Mouse (Mus musculus): Measurements from ENCODE around the gene Asah2. TPM values are rescaled to one million over a fixed set of nuclear protein-coding genes. Genes with fewer than 3 reads are reported as not detected.

Asah2 gene
- polyA plus RNA-seq, 1 experiment from 2014 or later = 0.47 TPM

DNA sequence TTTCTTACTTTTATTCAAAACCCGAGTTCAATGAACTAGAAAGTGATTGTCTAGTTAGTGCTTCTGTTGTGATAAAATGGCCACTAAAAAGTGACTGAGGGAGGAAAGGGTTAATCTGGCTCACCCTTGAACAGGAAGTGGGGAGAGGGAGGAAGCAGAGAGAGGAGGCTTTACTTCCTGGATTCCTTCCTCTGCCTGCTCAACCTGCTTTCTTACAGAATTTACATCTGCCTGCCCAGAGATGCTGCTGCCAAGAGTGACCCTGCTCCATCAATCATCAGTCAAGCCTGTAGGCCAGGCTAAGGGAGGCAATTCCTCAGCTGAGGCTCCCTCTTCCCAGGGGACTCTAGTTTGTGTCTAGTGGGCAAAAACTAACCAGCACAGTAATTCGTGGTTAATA, 132.1 kb downstream of the Asah2 start:
- WGBS (ENCODE audit: insufficient replicate concordance) = 32% methylated on average over 2 of the region's 2 CpGs
- ATAC-seq (ENCODE audit: insufficient read depth) = no peak
- Histone ChIP-seq H3K9ac (no peak overlapping the region), H3K9me3 (replicated peaks) (no peaks in the 10 kb centered on the region), H3K36me3 (replicated peaks) (no peaks in the 10 kb centered on the region), H3K27ac (replicated peaks) (no peak overlapping the region), H3K27me3 (no peaks in the 10 kb centered on the region), H3K4me2 (no peak overlapping the region), H3K4me3 (replicated peaks) (no peak overlapping the region), H3K4me1 (replicated peaks) (no peaks in the 10 kb centered on the region)

DNA sequence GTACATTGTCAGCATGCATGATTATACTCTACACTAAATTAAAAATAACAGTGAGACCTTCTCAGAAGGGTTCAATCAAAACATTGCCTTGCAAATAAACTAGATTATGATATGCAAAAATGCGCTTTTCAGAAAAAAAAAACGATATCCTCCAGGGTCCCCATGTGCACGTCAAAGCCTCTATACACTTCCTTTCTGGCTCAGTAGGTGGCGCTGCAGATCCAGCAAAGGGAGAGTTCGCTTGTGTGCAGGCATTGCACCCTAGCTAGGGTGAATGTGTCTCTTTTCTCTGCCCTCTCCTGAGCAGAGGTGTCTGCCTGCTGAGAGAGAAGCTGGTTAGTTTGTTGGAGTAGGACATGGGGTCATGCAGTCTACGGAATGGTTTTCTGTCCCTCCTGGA, 136.0 kb downstream of the Asah2 start:
- Histone ChIP-seq H3K4me1 (replicated peaks) (no peaks in the 10 kb centered on the region), H3K4me2 (no peak overlapping the region), H3K36me3 (replicated peaks) (no peaks in the 10 kb centered on the region), H3K9me3 (replicated peaks) (no peaks in the 10 kb centered on the region), H3K9ac (no peak overlapping the region), H3K27me3 (no peaks in the 10 kb centered on the region), H3K27ac (replicated peaks) (no peak overlapping the region), H3K4me3 (replicated peaks) (no peak overlapping the region)
- 10% methylated on average over 6 of the region's 6 CpGs for WGBS (ENCODE audit: insufficient replicate concordance)
- ATAC-seq (ENCODE audit: insufficient read depth) = no peak

DNA sequence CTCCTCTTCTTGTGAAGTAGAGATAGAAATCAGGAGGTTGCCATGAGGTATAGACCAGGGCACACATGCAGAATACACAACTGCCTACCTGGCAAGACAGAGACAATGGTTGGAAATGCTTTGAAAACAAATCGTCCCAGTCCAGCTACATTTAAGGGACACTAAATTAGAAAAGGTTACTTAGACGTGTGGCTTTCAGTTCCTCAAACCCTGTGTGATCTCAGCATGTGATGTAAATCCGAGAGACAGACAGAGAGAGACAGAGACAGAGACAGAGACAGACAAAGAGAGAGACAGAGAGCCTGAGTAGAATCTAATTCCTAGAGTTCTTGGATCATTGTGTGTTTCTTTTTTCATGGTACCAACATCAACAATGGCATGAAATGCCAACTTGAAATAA, 136.6 kb downstream of the Asah2 start:
- 16% methylated on average over 3 of the region's 3 CpGs for WGBS (ENCODE audit: insufficient replicate concordance)
- H3K9ac ChIP-seq = no peak overlapping the region
- H3K4me3 ChIP-seq (replicated peaks) = no peak overlapping the region
- H3K27me3 ChIP-seq = no peaks in the 10 kb centered on the region
- H3K27ac ChIP-seq (replicated peaks) = no peak overlapping the region
- no peaks in the 10 kb centered on the region for H3K4me1 ChIP-seq (replicated peaks)
- no peaks in the 10 kb centered on the region for H3K9me3 ChIP-seq (replicated peaks)
- H3K36me3 ChIP-seq (replicated peaks) = no peaks in the 10 kb centered on the region
- no peak overlapping the region for H3K4me2 ChIP-seq
- ATAC-seq (ENCODE audit: insufficient read depth) = no peak

DNA sequence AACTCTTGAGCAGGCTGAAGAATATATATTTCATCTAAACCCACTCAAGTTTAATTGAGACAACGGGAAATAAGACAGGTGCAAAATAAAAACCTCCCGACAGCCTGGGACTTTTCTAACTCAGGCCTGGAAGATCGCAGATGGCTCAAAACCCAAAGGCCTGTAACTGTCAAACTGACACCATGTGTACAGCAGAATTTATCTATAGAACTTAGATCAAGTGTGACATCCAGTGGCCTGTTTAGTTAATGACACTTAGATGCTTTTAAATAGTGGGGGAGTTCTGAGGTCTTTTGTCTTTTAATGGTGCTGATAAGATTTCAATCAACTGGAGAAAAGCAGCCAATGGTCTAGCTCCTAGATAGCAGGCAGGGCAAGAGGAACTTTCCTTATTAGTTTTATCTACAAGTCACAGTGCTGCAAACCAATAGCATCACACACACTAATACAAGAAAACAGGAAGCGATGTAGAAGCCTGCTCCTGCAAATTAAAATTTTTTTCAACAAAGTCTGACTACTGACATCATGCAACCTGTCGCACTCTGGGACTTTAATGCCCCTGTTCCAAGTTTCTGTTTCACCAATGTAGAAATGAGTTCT, 140.0 kb downstream of the Asah2 start:
- Histone ChIP-seq H3K4me3 (replicated peaks) (no peak overlapping the region), H3K4me2 (no peak overlapping the region), H3K27ac (replicated peaks) (no peak overlapping the region), H3K36me3 (replicated peaks) (no peaks in the 10 kb centered on the region), H3K27me3 (no peaks in the 10 kb centered on the region), H3K4me1 (replicated peaks) (no peaks in the 10 kb centered on the region), H3K9ac (no peak overlapping the region), H3K9me3 (replicated peaks) (no peaks in the 10 kb centered on the region)
- ATAC-seq (ENCODE audit: insufficient read depth) = no peak
- 28% methylated on average over 5 of the region's 5 CpGs for WGBS (ENCODE audit: insufficient replicate concordance)

DNA sequence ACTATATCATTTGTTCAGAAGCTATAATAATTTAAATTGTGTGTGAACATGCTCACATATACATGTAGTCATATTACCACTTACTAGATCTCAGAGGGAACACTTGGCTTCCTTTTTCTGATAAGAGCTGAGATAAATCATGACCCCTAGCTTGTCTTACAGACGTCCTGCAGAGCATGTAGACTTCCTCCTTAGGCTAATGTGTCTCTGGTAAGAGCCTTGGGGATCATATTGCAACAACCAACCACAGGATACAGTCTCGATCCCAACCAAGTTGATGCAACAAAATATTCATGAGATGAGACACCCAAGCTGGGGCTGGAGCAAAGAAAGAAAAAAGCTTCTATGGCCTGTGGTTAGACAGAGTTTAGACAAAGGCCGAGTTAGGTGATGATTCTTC, 144.9 kb downstream of the Asah2 start:
- H3K36me3 ChIP-seq (replicated peaks) = no peaks in the 10 kb centered on the region
- no peaks in the 10 kb centered on the region for H3K27me3 ChIP-seq
- no peak overlapping the region for H3K9ac ChIP-seq
- no peaks in the 10 kb centered on the region for H3K4me1 ChIP-seq (replicated peaks)
- H3K4me2 ChIP-seq = no peak overlapping the region
- H3K9me3 ChIP-seq (replicated peaks) = no peaks in the 10 kb centered on the region
- no peak for ATAC-seq (ENCODE audit: insufficient read depth)
- no peak overlapping the region for H3K27ac ChIP-seq (replicated peaks)
- 17% methylated on average over 3 of the region's 3 CpGs for WGBS (ENCODE audit: insufficient replicate concordance)
- no peak overlapping the region for H3K4me3 ChIP-seq (replicated peaks)

DNA sequence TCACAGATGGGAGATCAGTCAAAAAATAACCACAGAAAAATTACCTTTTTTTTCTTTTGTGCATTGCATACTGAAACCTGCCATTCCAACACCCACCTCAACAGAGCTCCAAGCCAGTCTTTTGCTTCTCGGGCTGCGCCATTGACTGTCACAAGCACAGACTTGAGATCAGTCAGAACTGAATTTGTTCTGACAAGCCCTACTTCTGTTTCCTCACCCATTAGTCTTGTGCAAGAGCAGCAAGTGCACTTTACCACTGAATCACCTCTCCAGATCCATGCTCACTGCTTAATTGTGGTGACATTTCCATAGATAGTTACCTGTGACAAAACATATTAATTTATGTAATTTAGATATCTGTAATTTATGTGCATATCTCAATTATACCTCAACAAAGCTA, 147.6 kb downstream of the Asah2 start:
- WGBS (ENCODE audit: insufficient replicate concordance) = 66% methylated on average over 2 of the region's 2 CpGs
- no peak for ATAC-seq (ENCODE audit: insufficient read depth)

DNA sequence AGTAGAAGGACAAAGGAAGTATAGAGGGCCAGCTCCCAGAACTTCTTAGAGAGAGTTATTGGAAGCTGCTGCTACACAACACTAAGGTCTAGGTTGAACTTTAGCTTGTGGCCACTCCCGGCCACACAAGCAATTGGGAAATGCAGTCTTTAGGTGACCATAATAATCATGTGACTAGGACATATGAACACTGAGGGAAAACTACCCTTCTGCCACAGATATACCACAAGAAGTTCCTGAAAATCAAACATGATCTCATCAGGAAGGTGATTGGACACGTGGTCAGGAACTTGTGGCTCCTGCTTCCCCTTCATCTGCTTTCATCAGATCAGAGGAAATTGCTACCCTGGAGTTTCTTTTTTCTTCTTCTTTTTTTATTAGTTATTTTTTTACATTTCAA, 151.7 kb downstream of the Asah2 start:
- Histone ChIP-seq H3K4me2 (no peak overlapping the region), H3K9me3 (replicated peaks) (no peaks in the 10 kb centered on the region), H3K36me3 (replicated peaks) (no peaks in the 10 kb centered on the region), H3K9ac (no peak overlapping the region), H3K27me3 (no peaks in the 10 kb centered on the region), H3K4me1 (replicated peaks) (no peaks in the 10 kb centered on the region), H3K4me3 (replicated peaks) (no peak overlapping the region), H3K27ac (replicated peaks) (no peak overlapping the region)
- no peak for ATAC-seq (ENCODE audit: insufficient read depth)
- WGBS (ENCODE audit: insufficient replicate concordance) = 11% methylated on average over 2 of the region's 2 CpGs

More for the DNA sequence above, 147.6 kb downstream of the Asah2 start:
- no peaks in the 10 kb centered on the region for H3K9me3 ChIP-seq (replicated peaks)
- H3K4me3 ChIP-seq (replicated peaks) = no peak overlapping the region
- no peak overlapping the region for H3K9ac ChIP-seq
- H3K36me3 ChIP-seq (replicated peaks) = no peaks in the 10 kb centered on the region
- H3K27ac ChIP-seq (replicated peaks) = no peak overlapping the region
- no peaks in the 10 kb centered on the region for H3K27me3 ChIP-seq
- H3K4me2 ChIP-seq = no peak overlapping the region
- H3K4me1 ChIP-seq (replicated peaks) = no peaks in the 10 kb centered on the region

DNA sequence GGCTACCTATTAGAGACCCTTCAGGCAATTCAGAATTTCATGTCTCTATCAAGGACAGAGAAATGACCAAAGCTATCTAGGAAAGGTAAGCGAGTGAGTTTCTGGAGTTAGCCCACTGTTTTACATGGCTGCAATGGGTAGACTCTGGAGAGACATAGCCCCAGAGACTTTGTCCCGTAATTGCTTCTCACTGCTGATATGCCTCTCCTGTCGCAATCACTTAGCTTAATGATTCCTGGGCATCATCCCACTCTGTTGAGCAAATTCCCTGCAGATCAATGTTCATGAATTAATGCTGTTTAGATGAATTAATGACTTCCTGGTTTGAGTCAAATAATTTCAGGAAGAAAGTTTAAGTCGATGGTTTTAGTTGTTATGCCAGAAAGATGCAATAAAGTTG, 153.3 kb downstream of the Asah2 start:
- WGBS (ENCODE audit: insufficient replicate concordance) = 53% methylated on average over 4 of the region's 4 CpGs
- Histone ChIP-seq H3K27me3 (no peaks in the 10 kb centered on the region), H3K27ac (replicated peaks) (no peak overlapping the region), H3K4me1 (replicated peaks) (no peaks in the 10 kb centered on the region), H3K36me3 (replicated peaks) (no peaks in the 10 kb centered on the region), H3K4me2 (no peak overlapping the region), H3K9ac (no peak overlapping the region), H3K4me3 (replicated peaks) (no peak overlapping the region), H3K9me3 (replicated peaks) (no peaks in the 10 kb centered on the region)
- no peak for ATAC-seq (ENCODE audit: insufficient read depth)

DNA sequence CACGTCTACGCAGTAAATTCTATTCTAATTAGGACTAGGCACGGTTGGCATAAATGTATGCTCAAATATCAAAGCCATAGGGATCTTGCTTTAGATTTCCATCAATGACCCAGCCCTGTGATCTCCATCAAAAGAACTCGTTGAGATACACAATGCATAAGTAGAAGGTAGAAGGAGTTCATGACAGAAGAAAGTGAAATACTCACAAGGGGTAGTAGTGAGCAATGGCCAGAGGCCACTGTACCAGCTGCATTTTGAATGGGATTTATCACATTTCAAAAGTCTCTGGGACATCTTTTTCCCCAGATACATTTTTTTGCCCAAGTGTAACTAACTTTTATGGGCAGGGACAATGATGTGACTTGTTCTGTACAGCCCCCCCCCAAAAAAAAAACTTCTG, 153.7 kb downstream of the Asah2 start:
- Histone ChIP-seq H3K36me3 (replicated peaks) (no peaks in the 10 kb centered on the region), H3K9ac (no peak overlapping the region), H3K4me2 (no peak overlapping the region), H3K4me3 (replicated peaks) (no peak overlapping the region), H3K27ac (replicated peaks) (no peak overlapping the region), H3K4me1 (replicated peaks) (no peaks in the 10 kb centered on the region), H3K9me3 (replicated peaks) (no peaks in the 10 kb centered on the region), H3K27me3 (no peaks in the 10 kb centered on the region)
- 74% methylated on average over 4 of the region's 4 CpGs for WGBS (ENCODE audit: insufficient replicate concordance)
- ATAC-seq (ENCODE audit: insufficient read depth) = no peak

DNA sequence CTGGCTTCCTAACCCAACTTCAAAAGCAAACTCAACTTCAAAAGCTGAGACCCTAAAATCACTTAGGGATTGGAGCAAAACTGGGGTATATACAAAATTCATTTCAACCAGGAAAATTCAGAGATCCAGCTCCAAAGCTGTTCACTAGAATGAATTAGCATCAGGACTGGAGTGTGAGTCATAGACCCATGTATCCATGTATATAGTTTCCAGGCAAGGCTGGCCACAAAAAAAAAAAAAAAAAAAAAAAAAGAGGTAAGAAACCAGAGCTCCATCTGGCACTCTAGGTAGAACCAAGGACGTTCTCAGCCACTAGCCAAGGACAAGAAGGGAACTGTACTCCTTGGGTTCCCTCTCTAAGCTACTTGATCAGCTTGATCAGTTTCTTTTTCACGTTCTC, 154.2 kb downstream of the Asah2 start:
- ATAC-seq (ENCODE audit: insufficient read depth) = no peak
- no peak overlapping the region for H3K9ac ChIP-seq
- no peaks in the 10 kb centered on the region for H3K9me3 ChIP-seq (replicated peaks)
- no peak overlapping the region for H3K4me2 ChIP-seq
- no peak overlapping the region for H3K27ac ChIP-seq (replicated peaks)
- no peaks in the 10 kb centered on the region for H3K27me3 ChIP-seq
- no peaks in the 10 kb centered on the region for H3K36me3 ChIP-seq (replicated peaks)
- 62% methylated on average over 2 of the region's 2 CpGs for WGBS (ENCODE audit: insufficient replicate concordance)
- H3K4me3 ChIP-seq (replicated peaks) = no peak overlapping the region
- H3K4me1 ChIP-seq (replicated peaks) = no peaks in the 10 kb centered on the region

DNA sequence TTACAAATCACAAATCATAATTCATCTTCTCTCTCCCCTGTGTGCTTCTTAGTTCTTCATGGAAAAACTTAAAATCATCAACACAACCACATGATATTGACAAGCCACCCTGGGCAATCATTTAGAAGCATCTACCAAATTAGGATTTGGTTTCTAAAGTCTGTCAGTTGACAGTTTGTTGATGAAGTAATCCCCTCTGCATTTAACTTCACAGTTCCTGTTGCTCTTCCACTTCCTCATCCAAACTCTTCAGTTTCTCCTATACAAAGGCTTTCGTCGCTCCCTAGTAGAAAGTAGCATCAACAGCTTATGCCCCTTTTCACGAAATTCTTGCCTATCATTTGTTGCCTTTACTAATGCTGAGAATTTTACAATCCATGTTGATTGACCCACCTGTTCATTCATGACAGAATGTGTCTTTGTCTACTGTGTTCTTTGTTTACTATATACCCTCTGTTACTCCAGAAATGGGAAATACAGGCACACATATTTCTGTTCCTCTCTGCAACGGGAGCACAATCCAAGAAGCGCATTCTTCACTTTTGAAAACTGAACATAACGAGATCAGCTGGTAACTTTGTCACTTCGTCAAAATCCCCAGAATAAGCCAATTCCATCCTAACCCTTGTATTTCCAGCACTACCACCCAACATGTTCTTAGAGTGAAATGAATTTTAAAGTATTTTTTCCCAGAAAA, 157.1 kb downstream of the Asah2 start:
- ATAC-seq (ENCODE audit: insufficient read depth) = no peak
- 37% methylated on average over 7 of the region's 7 CpGs for WGBS (ENCODE audit: insufficient replicate concordance)

More for the DNA sequence above, 157.1 kb downstream of the Asah2 start:
- Histone ChIP-seq H3K27me3 (no peaks in the 10 kb centered on the region), H3K4me3 (replicated peaks) (no peak overlapping the region), H3K9me3 (replicated peaks) (no peaks in the 10 kb centered on the region), H3K9ac (no peak overlapping the region), H3K4me1 (replicated peaks) (no peaks in the 10 kb centered on the region), H3K36me3 (replicated peaks) (no peaks in the 10 kb centered on the region), H3K27ac (replicated peaks) (no peak overlapping the region), H3K4me2 (no peak overlapping the region)

Data from liver, embryonic 15.5 days (tissue).